Mouse (Mus musculus) cortical plate, adult 2 months (tissue): Measurements from ENCODE around the gene Dtd2.

ENCODE experiments used
- CTCF ChIP-seq: fragments of 200-500 bp; IDR thresholded peaks from 2 replicates; pipeline ENCODE4 v1.5.1; 2011; ENCODE audit warnings: mild to moderate bottlenecking, control low read depth, low read length; ENCODE audit not compliant: insufficient read depth; ENCODE audit errors: extremely low read depth
- POLR2A ChIP-seq: fragments of 200-500 bp; IDR thresholded peaks from 2 replicates; pipeline ENCODE4 v1.6.1; 2011; ENCODE audit warnings: mild to moderate bottlenecking, low read length, control low read depth; ENCODE audit not compliant: insufficient read depth; ENCODE audit errors: extremely low read depth

GRCm38 (mm10) chr12:52001544-52001943, 4.8 kb downstream of the Dtd2 start:
- no peak for TF ChIP-seq POLR2A
- TF ChIP-seq CTCF: peak; percentile 26; the same call in 1 of the 2 replicates
